Mouse (Mus musculus): Measurements from ENCODE around the gene Heatr6. TPM values are rescaled to one million over a fixed set of nuclear protein-coding genes. Genes with fewer than 3 reads are reported as not detected.

Gene Heatr6
- polyA plus RNA-seq, 1 experiment = 6.4 TPM

- TF ChIP-seq GATA1 (IDR thresholded peaks at IDR 0.05; ENCODE audit: low read length) = no peak
These were observed 31.9 kb downstream of the Heatr6 start for GRCm38 (mm10) chr11:83785366-83785765.

GRCm38 (mm10) chr11:83786835-83787234, 33.3 kb downstream of the Heatr6 start:
- no peak for TF ChIP-seq GATA1 (IDR thresholded peaks at IDR 0.05; ENCODE audit: low read length)

DNA sequence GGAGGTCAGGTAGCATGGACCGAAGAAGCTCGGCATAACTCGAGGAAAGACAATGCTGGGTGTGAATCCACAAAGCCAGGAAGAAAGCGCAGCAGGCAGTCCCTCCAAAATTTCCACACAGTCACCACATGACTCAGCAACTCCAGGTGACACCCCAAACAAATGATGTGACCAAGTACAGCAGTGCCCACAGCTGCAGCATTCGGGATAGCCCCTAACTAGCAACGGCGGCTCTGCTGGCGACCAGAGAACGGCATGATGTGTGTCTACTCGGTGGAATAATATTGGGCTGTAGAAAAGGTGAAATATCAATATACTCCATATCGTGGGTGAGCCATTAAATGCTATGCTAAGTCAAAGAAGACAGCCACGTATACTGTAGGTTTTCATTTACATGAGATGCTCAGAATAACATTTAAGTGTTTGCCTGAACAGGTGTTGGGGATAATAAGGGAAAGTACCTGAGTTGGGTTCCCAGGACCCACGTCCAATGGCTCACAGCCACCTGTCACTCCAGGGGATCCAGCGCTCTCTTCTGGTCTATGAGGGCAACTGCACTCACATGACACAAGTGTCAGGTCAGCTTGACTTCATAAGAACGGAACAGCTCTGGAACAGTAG, 34.0 kb downstream of the Heatr6 start:
- no peak for TF ChIP-seq GATA1 (IDR thresholded peaks at IDR 0.05; ENCODE audit: low read length)

DNA sequence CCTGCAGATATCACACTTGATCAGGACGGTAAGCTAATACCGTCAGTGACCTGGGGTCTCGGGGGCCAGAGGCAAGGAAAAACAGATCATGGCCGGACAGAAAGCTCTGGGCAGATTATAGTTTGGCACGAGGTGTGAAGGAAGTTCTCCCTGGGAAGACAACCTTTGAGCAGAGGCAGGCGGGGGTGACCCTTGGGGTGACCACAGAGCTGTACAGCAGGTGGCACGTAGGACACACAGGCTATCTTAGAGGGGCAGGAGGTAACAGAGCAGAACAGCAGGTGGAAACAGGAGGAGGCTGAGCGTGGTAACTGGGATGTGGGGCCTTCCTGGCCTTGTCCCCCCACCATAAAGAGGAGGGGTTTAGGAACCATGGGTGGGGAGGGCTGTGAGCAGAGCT, 34.8 kb downstream of the Heatr6 start:
- TF ChIP-seq GATA1 (IDR thresholded peaks at IDR 0.05; ENCODE audit: low read length) = no peak

- no peak for TF ChIP-seq GATA1 (IDR thresholded peaks at IDR 0.05; ENCODE audit: low read length)
These were observed 35.8 kb downstream of the Heatr6 start for GRCm38 (mm10) chr11:83789259-83789658.

DNA sequence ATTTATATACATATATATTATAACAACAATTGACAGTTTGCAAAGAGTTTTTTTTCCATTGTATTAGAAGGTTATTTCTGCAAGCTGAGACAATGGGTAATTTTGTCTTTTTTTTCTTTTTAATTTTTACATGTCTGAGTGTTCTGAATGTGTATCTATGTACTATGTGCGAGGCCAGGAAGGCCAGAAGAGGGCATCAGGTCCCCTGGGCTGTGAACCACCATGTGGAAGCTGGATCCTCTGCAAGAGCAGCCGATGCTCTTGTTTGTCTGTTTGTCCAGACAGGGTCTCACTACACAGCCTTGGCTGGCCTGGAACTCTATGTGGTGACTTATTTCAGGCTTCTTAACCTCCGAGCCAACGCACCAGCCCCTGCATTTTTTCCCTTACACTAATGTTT, 37.6 kb downstream of the Heatr6 start:
- TF ChIP-seq GATA1 (IDR thresholded peaks at IDR 0.05; ENCODE audit: low read length) = no peak

GRCm38 (mm10) chr11:83792316-83792914, 38.9 kb downstream of the Heatr6 start:
- no peak for TF ChIP-seq GATA1 (IDR thresholded peaks at IDR 0.05; ENCODE audit: low read length)

GRCm38 (mm10) chr11:83793264-83793663, 39.8 kb downstream of the Heatr6 start:
- no peak for TF ChIP-seq GATA1 (IDR thresholded peaks at IDR 0.05; ENCODE audit: low read length)

- no peak for TF ChIP-seq GATA1 (IDR thresholded peaks at IDR 0.05; ENCODE audit: low read length)
These were observed 42.6 kb downstream of the Heatr6 start for GRCm38 (mm10) chr11:83796112-83796511.

GRCm38 (mm10) chr11:83796980-83797608, 43.6 kb downstream of the Heatr6 start:
- no peak for TF ChIP-seq GATA1 (IDR thresholded peaks at IDR 0.05; ENCODE audit: low read length)

DNA sequence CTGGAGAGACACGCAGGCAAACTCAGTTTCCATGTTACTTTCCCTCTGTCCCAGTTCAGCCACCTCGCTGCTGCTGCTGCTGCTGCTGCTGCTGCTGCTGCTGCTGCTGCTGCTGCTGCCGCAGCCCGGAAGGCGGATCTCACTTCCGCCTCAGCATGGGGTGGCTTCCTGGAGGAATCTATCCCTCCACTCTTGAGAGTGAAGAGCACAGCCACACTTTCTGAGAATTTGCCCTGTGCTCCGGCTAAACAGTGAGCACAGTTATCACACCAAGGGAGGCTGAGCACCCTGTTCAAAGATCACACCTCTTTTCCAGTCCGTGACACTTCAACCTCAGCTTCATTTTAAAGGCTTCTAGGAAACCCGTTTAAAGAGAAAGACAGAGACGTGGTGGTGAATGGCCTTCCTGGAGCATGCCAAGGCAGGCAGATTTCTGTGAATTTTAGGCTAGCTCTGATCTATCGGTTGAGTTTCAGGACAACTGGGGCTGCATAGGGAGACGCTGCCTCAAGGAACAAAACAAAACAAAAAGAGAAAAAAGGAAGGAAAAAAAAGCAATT, 46.5 kb downstream of the Heatr6 start:
- TF ChIP-seq GATA1 (IDR thresholded peaks at IDR 0.05; ENCODE audit: low read length) = no peak

DNA sequence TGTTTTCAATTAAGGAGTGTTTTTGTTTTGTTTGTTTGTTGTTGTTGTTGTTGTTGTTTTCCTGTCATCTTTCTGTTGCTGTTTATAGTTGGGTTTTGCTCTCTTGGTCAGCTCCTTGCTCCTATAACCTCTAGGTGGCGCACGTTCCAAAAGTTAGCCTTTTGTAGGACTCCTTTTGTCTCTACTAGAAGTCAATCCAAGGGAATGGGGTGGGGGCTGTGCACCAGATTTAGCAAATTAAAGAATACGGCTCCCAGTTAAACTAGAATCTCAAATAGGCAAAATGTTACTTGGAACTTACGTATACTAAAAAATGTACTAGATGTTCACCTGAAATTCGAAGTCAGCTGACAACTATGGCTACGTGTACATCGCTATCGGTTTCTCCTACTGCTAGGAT, 48.7 kb downstream of the Heatr6 start:
- TF ChIP-seq GATA1 (IDR thresholded peaks at IDR 0.05; ENCODE audit: low read length) = no peak

DNA sequence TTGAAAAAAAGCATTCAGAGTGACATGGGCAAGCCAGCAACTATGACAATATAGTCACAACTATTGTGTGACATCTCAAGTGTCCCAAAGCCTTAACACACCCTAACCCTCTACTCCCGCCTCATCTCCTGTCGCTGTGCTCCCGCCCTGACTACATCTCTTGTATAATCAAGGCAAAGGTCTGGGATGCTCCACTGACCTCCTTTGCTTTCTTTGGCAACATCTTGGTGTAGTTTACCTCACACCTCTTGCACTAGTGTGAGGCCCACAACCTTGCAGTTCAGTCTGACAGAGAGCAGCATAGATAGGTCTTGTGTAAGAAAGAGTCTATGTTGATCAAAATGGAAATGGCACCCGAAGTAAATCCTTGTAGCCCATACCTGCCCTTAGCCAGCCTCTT, 49.1 kb downstream of the Heatr6 start:
- no peak for TF ChIP-seq GATA1 (IDR thresholded peaks at IDR 0.05; ENCODE audit: low read length)

DNA sequence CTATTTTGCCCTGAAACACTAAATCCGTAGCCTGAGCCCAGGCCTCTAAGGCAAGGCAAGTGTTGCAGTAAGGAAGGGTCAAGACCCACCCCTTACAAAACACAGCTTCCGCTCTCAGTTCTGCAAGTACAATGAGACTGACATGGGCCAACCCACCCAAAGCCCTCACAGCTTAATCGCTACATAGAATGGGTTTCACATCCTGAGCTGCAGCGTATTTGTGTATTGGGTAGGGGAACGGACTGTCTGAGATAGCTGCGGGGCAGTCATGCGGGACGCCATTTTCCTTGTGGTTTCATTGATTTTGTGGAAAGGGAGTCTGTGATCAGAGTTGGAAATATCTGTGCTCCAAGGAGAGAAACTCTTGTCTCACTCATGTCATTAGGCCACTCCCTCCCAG, 56.9 kb downstream of the Heatr6 start:
- TF ChIP-seq GATA1 (IDR thresholded peaks at IDR 0.05; ENCODE audit: low read length) = no peak

- no peak for TF ChIP-seq GATA1 (IDR thresholded peaks at IDR 0.05; ENCODE audit: low read length)
These were observed 61.7 kb downstream of the Heatr6 start for GRCm38 (mm10) chr11:83815191-83815590.

GRCm38 (mm10) chr11:83815628-83816027, 62.1 kb downstream of the Heatr6 start:
- TF ChIP-seq GATA1 (IDR thresholded peaks at IDR 0.05; ENCODE audit: low read length) = no peak

DNA sequence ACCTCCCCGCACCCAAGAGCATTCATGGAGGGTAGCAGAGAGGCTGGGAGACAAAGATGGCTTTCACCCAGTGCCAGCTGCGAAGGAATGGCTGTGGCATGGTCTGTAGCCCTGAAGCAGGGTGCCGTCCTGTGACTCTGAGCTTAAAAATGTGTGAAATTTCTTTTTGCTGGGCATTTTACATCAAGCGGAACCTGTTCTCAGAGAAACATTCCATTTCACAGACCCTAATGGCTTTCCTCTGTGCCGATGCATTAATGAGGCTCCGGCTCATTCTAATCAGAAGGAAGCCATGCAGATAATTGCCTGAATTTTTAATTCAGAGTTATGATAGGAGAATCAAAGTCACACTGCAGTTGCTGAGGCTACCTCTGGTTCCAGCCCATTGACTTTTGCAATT, 63.6 kb downstream of the Heatr6 start:
- no peak for TF ChIP-seq GATA1 (IDR thresholded peaks at IDR 0.05; ENCODE audit: low read length)

Measured in G1E-ER4 (cell line).